Mouse (Mus musculus) embryonic facial prominence, embryonic 11.5 days (tissue): ENCODE results near the gene Arhgdia. TPM values are rescaled to one million over a fixed set of nuclear protein-coding genes. Genes with fewer than 3 reads are reported as not detected.
A peak's percentile ranks its signal among the peaks of the same experiment; 100 is the strongest.

Experiments
- ATAC-seq: fragments of 200-750 bp; cut with Nextera tagmentation; replicated peaks from 2 replicates; pipeline ENCODE4 v1.8.0; 2017; ENCODE audit warnings: low read depth; ENCODE audit not compliant: insufficient number of reproducible peaks, low FRiP score, low TSS enrichment
- DNase-seq: peaks from one replicate; pipeline ENCODE4 v3.0.0-alpha.2; 2015; ENCODE audit warnings: low spot score
- H3K27ac ChIP-seq: fragments of 300-500 bp; sonication (generic); replicated peaks from 2 replicates; pipeline ENCODE4 v1.5.1; 2014; ENCODE audit warnings: mild to moderate bottlenecking, low read depth, low read length, control low read depth
- H3K27me3 ChIP-seq: fragments of 300-500 bp; sonication (generic); 2 replicates; pipeline ENCODE4 v1.6.1; 2014; ENCODE audit warnings: mild to moderate bottlenecking, low read length, moderate library complexity, mixed read lengths; ENCODE audit not compliant: control insufficient read depth, insufficient read depth
- H3K36me3 ChIP-seq: fragments of 300-500 bp; sonication (generic); replicated peaks from 2 replicates; pipeline ENCODE4 v1.6.1; 2014; ENCODE audit warnings: low read depth, mild to moderate bottlenecking, low read length, moderate library complexity, mixed read lengths; ENCODE audit not compliant: control insufficient read depth, insufficient read depth
- H3K4me1 ChIP-seq: fragments of 300-500 bp; sonication (generic); 2 replicates; pipeline ENCODE4 v1.6.1; 2014; ENCODE audit warnings: low read length, mixed read lengths; ENCODE audit not compliant: control insufficient read depth, insufficient read depth
- H3K4me2 ChIP-seq: fragments of 300-500 bp; sonication (generic); 2 replicates; pipeline ENCODE4 v1.6.1; 2014; ENCODE audit warnings: low read depth, mild to moderate bottlenecking, control low read depth, low read length, moderate library complexity
- H3K4me3 ChIP-seq: fragments of 300-500 bp; sonication (generic); 2 replicates; pipeline ENCODE4 v1.5.1; 2014; ENCODE audit warnings: low read depth, low read length, control low read depth
- H3K9ac ChIP-seq: fragments of 300-500 bp; sonication (generic); replicated peaks from 2 replicates; pipeline ENCODE4 v1.6.1; 2014; ENCODE audit warnings: mild to moderate bottlenecking, control low read depth, low read length
- H3K9me3 ChIP-seq: fragments of 300-500 bp; sonication (generic); replicated peaks from 2 replicates; pipeline ENCODE4 v1.6.1; 2016; ENCODE audit warnings: mild to moderate bottlenecking, low read length, inconsistent platforms, mixed read lengths; ENCODE audit not compliant: control insufficient read depth
- WGBS: fragments of 180-500 bp; shearing (Covaris S2); extraction: QIAGEN DNeasy Blood & Tissue Kit; methylation state at CpG from one replicate; pipeline ENCODE4 v1.1.7; 2014; 5-methylcytosine and 5-hydroxymethylcytosine counted together
- polyA plus RNA-seq: library from polyadenylated mRNA; unstranded; fragments of >200 nt; fragmentation: Nextera tagmentation; extraction: Ambion mirVana; gene quantifications from 2 replicates; pipeline ENCODE4 v1.2.1, GENCODE M21; 2014

Gene Arhgdia
- polyA plus RNA-seq, 1 experiment from 2014 or later, result 511 TPM

DNA sequence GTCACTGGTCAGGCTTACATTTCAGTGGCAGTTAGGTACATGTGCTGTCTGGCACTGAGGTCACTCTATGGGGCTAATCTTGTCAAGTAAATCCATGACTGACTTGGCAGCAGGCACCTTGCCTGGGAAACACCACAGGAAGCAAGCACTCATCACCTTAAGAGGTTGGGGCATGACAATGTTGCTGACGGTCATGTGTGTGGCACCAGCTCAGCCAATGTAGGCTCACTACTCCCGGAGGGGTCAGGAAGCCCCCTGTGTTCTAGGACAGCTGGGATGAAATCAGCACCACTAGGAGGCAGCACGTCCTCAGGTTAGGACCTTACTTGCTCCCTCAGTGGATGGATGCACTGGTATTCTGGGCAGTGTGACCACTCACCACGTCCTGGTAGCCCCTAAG, 39.5 kb downstream of the Arhgdia start:
- WGBS, result 47% methylated on average over 4 of the region's 4 CpGs
- Histone ChIP-seq H3K9ac (no peak overlapping the region), H3K4me3 (no peak overlapping the region), H3K4me2 (no peak overlapping the region), H3K9me3 (no peaks in the 10 kb centered on the region), H3K36me3 (no peaks in the 10 kb centered on the region; the same call in none of the 2 replicates), H3K27me3 (no peaks in the 10 kb centered on the region), H3K4me1 (peaks cover 3% of the 10 kb centered on the region; the same call in 1 of the 2 replicates), H3K27ac (no peak overlapping the region)
- ATAC-seq (no peak), DNase-seq (no peak)

DNA sequence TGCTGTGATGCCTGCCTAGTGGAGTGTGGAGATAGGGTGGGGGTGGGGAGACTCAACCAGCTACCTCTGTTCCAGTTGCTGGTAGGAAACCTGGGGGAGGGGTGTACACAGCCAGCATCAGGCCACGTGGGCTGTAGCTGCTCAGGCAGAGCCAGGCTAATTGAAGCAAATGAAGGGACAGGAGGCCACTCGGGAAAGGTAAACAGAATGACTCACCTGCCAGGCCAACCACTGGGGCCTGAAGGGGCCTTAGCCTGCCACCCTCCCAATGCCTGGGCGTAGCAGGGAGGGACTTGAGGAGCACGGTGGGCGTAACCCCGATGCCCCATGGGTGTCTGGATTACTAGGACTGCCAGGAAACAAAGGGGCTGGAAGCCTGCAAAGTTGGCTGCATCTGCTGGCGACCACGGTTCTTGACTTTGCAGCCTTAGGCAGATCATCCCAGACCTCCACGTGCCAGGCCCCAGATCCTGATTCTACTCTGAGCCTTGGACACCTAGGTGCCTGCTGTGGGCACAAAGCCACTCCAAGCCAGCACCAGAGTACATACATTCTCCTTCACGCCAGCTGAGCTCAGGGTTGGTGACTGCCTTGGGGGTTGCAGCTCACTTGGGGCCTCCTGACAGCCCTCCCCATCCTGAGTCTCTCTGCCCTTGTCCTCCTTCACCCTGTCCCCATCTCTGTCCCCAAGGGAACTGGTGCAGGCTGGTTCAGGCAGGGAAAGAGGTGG, 42.0 kb downstream of the Arhgdia start:
- Histone ChIP-seq H3K36me3 (no peaks in the 10 kb centered on the region; the same call in none of the 2 replicates), H3K4me1 (peaks cover 3% of the 10 kb centered on the region; the same call in 1 of the 2 replicates), H3K27me3 (no peaks in the 10 kb centered on the region), H3K27ac (peak overlapping the region; percentile 35), H3K9me3 (no peaks in the 10 kb centered on the region), H3K4me2 (peak overlapping the region; percentile 4; the same call in 1 of the 2 replicates), H3K4me3 (no peak overlapping the region), H3K9ac (peak overlapping the region; percentile 11; the same call in 1 of the 2 replicates)
- ATAC-seq, result no peak; the same call in none of the 2 replicates
- WGBS, result 14% methylated on average over 10 of the region's 10 CpGs
- peak; percentile 60 for DNase-seq

DNA sequence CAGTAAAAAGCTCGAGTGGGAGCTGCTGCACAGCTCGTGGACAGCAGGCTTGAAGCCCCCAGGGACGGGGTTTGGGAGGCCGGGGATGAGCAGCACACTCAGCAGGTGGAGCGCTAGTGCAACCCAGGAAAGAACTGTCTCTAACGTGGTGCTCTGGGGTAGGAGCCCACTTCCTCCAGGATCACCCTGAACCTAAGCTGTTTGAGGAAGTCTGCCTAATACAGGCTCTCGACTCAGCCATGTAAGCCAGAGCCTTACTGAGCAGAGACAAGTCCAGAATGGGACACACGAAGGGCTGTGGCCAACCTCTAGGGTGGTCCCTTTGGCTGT, 42.5 kb downstream of the Arhgdia start:
- no peaks in the 10 kb centered on the region for H3K27me3 ChIP-seq
- H3K9ac ChIP-seq, result no peak overlapping the region
- no peaks in the 10 kb centered on the region; the same call in none of the 2 replicates for H3K36me3 ChIP-seq
- ATAC-seq (peak; percentile 51; the same call in 1 of the 2 replicates), DNase-seq (no peak)
- 0 out of 2 replicates have a peak overlapping the region, but pooled peaks have one; percentile 35 for H3K27ac ChIP-seq
- no peak overlapping the region for H3K4me2 ChIP-seq
- WGBS, result 53% methylated on average over 8 of the region's 8 CpGs
- H3K4me1 ChIP-seq, result peaks cover 3% of the 10 kb centered on the region; the same call in 1 of the 2 replicates
- no peaks in the 10 kb centered on the region for H3K9me3 ChIP-seq
- no peak overlapping the region for H3K4me3 ChIP-seq

DNA sequence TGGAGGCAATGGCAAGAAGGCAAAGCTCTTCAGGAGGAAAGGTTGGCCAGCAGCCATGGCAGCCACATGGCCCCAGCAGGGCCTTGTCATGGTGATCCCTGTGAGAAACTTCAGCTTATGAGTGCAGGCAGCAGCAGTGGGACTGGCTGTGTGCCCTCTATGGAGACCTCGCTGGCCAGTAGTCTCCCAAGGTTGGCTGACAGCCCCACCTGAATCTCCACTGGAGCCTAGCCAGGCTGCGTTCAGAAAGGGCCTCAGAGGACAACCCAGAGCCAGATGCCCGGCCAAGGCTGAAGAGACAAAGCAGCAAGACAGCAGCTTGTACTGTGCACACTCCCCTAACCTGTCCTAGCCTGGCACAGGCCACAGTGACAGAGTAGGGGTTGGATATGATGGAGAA, 42.9 kb downstream of the Arhgdia start:
- WGBS, result 83% methylated on average over 3 of the region's 3 CpGs
- no peak overlapping the region for H3K4me2 ChIP-seq
- no peak overlapping the region for H3K9ac ChIP-seq
- no peak for ATAC-seq
- H3K27me3 ChIP-seq, result no peaks in the 10 kb centered on the region
- no peak overlapping the region for H3K4me3 ChIP-seq
- no peaks in the 10 kb centered on the region; the same call in none of the 2 replicates for H3K36me3 ChIP-seq
- no peaks in the 10 kb centered on the region for H3K9me3 ChIP-seq
- H3K4me1 ChIP-seq, result peaks cover 3% of the 10 kb centered on the region; the same call in 1 of the 2 replicates
- DNase-seq, result no peak
- H3K27ac ChIP-seq, result no peak overlapping the region

DNA sequence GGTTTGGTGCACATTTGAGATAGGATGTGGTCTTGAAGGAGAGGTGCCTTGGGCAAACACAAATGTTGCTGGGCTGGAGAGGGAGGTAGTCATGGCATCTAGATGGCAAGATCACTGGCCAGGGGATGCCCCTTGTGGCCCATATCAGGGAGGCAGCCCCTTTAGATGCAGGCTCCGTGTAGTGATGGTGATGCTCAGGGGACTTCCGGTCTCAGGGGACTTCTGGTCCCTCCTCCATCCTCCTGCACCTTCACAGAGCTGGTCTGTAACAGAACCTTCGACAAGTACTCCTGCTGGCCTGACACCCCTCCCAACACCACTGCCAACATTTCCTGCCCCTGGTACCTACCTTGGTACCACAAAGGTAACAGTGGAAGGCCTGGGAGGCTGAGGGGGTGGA, 45.6 kb downstream of the Arhgdia start:
- WGBS, result 67% methylated on average over 3 of the region's 3 CpGs
- ATAC-seq, result no peak

DNA sequence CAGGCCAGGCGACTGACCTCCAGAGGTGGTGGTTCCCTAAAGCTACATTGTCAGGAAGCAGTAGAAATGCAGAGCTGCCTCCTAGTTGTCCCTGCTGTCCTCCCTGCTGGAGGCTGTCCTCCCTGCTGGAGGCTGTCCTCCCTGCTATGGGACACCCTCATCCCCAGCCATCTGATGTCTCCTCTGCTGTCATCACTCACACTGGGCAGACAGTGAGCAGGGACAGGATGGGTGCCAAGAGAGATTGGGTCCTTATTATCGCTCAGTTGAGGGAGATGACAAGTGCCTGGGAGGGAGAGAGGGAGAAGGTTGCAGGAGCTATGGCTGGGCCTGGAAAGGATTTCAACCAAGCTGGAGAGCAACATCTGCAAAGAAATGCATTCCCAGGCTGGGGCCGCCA, 46.3 kb downstream of the Arhgdia start:
- Histone ChIP-seq H3K4me3 (no peak overlapping the region), H3K9ac (no peak overlapping the region), H3K27ac (no peak overlapping the region), H3K27me3 (peaks cover 27% of the 10 kb centered on the region), H3K4me1 (peaks cover 8% of the 10 kb centered on the region), H3K4me2 (no peak overlapping the region), H3K36me3 (no peaks in the 10 kb centered on the region), H3K9me3 (no peaks in the 10 kb centered on the region)
- no peak for ATAC-seq
- no peak for DNase-seq
- WGBS, result 74% methylated on average over 3 of the region's 3 CpGs

More for the DNA sequence above, 45.6 kb downstream of the Arhgdia start:
- Histone ChIP-seq H3K27ac (no peak overlapping the region), H3K4me1 (peaks cover 3% of the 10 kb centered on the region), H3K36me3 (no peaks in the 10 kb centered on the region), H3K9me3 (no peaks in the 10 kb centered on the region), H3K4me2 (no peak overlapping the region), H3K9ac (no peak overlapping the region; the same call in 1 of the 2 replicates), H3K27me3 (peaks cover 21% of the 10 kb centered on the region), H3K4me3 (no peak overlapping the region)
- DNase-seq, result no peak

DNA sequence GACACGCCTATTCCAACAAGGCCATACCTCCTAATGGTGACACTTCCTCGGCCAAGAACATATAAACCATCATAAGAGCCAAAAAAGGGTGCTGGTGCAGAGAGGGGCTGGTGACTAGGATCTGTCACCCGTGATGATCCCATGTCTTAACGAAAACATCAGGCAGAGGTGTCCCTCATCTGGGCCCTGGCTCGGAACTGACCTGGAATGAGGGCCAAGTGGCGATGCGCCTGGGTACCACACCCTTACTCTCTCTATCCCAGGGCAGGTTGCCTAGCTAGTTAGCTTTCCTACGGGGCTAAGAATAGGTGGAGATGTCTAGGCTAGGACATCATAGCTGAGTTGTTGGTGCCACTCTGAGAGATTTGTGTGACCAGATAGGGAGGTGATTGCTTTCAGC, 47.3 kb downstream of the Arhgdia start:
- no peaks in the 10 kb centered on the region for H3K9me3 ChIP-seq
- ATAC-seq, result no peak
- H3K9ac ChIP-seq, result no peak overlapping the region
- H3K27ac ChIP-seq, result no peak overlapping the region
- no peak overlapping the region for H3K4me2 ChIP-seq
- no peak overlapping the region for H3K4me3 ChIP-seq
- 85% methylated on average over 8 of the region's 8 CpGs for WGBS
- no peak for DNase-seq
- H3K36me3 ChIP-seq, result no peaks in the 10 kb centered on the region
- H3K4me1 ChIP-seq, result peaks cover 5% of the 10 kb centered on the region
- peaks cover 38% of the 10 kb centered on the region for H3K27me3 ChIP-seq

DNA sequence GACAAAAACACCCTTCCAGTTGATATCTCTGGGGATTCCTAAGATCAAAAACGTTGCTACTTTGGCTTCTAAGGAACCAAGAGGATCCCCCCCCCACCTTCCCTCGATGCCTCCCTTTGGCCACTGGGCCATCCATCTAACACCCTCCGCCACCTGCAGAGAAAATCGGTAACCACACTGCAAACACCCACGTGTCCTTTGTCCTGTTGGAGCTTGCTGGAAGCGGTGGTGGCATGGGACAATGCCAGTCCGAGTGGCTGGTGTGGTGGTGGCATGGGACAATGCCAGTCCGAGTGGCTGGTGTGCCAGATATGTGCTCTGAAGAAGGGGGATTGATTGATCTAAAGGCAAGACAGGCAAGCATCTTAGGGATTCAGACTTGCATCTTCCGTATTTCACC, 49.8 kb downstream of the Arhgdia start:
- ATAC-seq (no peak), DNase-seq (no peak)
- peaks cover 45% of the 10 kb centered on the region for H3K27me3 ChIP-seq
- no peaks in the 10 kb centered on the region for H3K36me3 ChIP-seq
- no peak overlapping the region for H3K4me2 ChIP-seq
- H3K27ac ChIP-seq, result no peak overlapping the region
- no peaks in the 10 kb centered on the region for H3K9me3 ChIP-seq
- H3K4me1 ChIP-seq, result peaks cover 5% of the 10 kb centered on the region
- WGBS, result 32% methylated on average over 9 of the region's 9 CpGs
- H3K9ac ChIP-seq, result no peak overlapping the region
- H3K4me3 ChIP-seq, result no peak overlapping the region
